Mouse (Mus musculus): ENCODE measurements around the gene Cdc42se2. TPM values are rescaled to one million over a fixed set of nuclear protein-coding genes. Genes with fewer than 3 reads are reported as not detected.

Gene Cdc42se2
- polyA plus RNA-seq, 1 experiment = 0.27 TPM

DNA sequence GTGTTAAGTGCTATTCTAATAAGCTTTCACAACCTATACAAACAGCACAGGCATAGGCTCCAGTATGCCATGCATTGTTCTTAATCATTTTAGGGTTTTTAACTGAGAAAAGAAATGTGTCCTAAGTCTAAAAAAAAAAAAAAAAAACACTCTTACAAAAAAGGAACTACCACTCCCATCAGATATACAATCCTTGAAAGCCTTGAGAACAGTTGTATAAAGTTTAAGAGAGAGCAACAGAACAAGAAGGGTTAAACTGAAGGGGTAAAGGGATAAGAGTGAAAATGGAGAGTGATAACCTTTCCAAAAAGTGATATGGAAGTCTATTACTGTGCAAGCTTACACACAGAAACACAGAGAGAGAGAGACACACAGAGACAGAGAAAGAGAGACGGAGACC lies 7.5 kb downstream of the Cdc42se2 start:
- Histone ChIP-seq H3K27me3 (ENCODE audit: control insufficient read depth) (no peaks in the 10 kb centered on the region), H3K4me1 (ENCODE audit: control insufficient read depth) (peaks cover 29% of the 10 kb centered on the region), H3K4me3 (replicated peaks) (no peak overlapping the region), H3K36me3 (ENCODE audit: control insufficient read depth) (no peaks in the 10 kb centered on the region), H3K9me3 (ENCODE audit: control insufficient read depth, low read length) (no peaks in the 10 kb centered on the region)
- TF ChIP-seq TAL1 (IDR thresholded peaks at IDR 0.05; ENCODE audit: low read length) = no peak
- TF ChIP-seq GATA1 (IDR thresholded peaks at IDR 0.05; ENCODE audit: low read length) = no peak

DNA sequence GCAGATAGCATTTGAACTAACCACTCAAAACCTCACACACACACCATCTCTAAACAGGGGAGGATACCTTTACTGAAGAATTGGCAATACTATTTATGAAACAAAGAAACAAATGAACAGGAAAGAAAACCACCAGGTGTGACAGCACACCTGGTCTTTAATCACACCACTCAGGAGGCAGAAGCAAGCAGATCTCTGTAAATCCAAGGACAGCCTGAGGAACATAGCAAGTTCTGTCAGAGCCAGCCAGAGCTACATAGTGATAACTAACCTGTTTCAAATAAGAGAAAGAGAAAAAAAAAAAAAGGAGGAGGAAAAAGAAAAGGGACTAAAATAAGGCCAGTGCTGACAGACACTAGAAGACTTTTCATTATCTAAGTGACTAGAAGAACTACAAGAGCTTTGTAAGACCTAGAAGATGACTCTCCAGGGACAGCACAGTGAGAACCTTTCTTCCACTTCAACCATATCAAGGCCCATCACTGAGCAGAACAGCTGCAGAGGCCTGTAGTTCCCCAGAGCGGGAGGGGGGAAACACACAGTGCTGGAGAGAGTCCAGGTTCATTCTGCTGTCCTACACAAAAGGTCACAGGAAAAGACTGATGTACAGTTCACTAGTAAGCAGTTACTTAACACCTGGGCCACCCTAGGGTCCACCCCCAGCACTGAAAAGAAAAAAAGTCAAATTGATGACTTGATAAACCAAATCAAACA lies 9.2 kb downstream of the Cdc42se2 start:
- Histone ChIP-seq H3K9me3 (ENCODE audit: control insufficient read depth, low read length) (no peaks in the 10 kb centered on the region), H3K27me3 (ENCODE audit: control insufficient read depth) (no peaks in the 10 kb centered on the region), H3K4me1 (ENCODE audit: control insufficient read depth) (peaks cover 34% of the 10 kb centered on the region), H3K4me3 (replicated peaks) (no peak overlapping the region), H3K36me3 (ENCODE audit: control insufficient read depth) (no peaks in the 10 kb centered on the region)
- TF ChIP-seq GATA1 (IDR thresholded peaks at IDR 0.05; ENCODE audit: low read length) (no peak), TAL1 (IDR thresholded peaks at IDR 0.05; ENCODE audit: low read length) (no peak)

DNA sequence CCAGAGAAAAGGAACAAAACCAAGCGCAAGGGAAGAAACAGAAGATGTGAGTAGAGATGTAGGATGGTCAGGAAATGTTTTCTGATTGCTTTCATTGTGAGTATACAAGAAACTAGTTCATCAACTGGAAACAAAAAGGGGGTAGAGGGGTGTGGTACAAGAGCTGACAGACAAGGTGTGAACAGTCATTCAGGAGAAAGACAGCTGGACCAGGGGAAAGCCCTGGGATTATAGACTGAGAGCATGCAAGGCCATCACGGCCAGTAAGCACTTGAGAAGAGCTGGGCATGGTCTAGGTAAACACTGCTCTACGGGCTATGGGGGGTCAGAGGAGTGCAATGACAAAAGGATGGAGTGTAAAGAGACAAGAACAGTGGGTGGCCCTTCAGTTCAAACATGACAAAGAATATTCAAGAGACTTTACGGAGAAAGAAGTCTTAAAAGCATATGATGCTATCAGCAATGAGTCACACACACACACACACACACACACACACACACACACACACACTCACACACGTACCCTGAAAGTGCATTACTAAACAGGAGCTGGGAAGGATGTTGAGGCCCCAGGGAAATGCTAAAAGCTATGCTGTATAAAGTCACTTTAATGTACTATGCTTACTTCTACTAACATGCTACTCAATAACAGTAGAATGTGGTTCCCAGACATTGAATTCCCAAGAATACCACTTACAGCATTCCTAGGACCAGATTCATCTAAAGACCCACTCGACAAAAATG lies 9.9 kb downstream of the Cdc42se2 start:
- Histone ChIP-seq H3K9me3 (ENCODE audit: control insufficient read depth, low read length) (no peaks in the 10 kb centered on the region), H3K4me3 (replicated peaks) (no peak overlapping the region), H3K36me3 (ENCODE audit: control insufficient read depth) (no peaks in the 10 kb centered on the region), H3K4me1 (ENCODE audit: control insufficient read depth) (peaks cover 34% of the 10 kb centered on the region), H3K27me3 (ENCODE audit: control insufficient read depth) (no peaks in the 10 kb centered on the region)
- TF ChIP-seq GATA1 (IDR thresholded peaks at IDR 0.05; ENCODE audit: low read length) (no peak), TAL1 (IDR thresholded peaks at IDR 0.05; ENCODE audit: low read length) (no peak)

DNA sequence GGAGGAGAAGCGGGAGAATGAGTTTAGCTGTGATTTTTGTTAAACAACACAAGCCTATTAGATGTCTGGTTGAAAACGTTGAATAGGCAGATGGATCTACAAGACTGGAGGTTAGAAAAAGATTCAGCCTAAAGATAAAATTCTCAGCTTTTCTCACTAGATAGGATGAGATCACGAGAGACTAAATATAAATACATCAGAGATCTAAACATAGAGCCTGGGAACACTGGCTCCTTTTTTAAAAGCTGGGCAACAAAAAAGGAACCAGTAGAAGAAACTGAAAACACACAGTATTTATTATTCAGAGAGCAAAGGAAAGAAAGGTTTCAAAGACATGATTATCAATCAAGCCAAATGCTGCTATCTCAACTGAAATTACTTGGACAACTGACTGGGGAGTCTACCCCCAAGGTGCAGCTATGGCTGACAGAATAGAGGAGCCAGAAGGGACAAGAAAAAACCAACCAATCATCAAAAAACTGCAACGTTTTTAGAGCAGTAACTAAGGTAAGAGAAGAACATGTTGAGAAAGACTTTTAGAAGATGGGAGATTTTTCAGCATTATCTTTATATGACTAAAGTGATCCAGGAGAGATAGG lies 10.6 kb downstream of the Cdc42se2 start:
- H3K27me3 ChIP-seq (ENCODE audit: control insufficient read depth) = no peaks in the 10 kb centered on the region
- no peak for TF ChIP-seq TAL1 (IDR thresholded peaks at IDR 0.05; ENCODE audit: low read length)
- TF ChIP-seq GATA1 (IDR thresholded peaks at IDR 0.05; ENCODE audit: low read length) = no peak
- no peaks in the 10 kb centered on the region for H3K36me3 ChIP-seq (ENCODE audit: control insufficient read depth)
- H3K9me3 ChIP-seq (ENCODE audit: control insufficient read depth, low read length) = no peaks in the 10 kb centered on the region
- peaks cover 34% of the 10 kb centered on the region for H3K4me1 ChIP-seq (ENCODE audit: control insufficient read depth)
- no peak overlapping the region for H3K4me3 ChIP-seq (replicated peaks)

DNA sequence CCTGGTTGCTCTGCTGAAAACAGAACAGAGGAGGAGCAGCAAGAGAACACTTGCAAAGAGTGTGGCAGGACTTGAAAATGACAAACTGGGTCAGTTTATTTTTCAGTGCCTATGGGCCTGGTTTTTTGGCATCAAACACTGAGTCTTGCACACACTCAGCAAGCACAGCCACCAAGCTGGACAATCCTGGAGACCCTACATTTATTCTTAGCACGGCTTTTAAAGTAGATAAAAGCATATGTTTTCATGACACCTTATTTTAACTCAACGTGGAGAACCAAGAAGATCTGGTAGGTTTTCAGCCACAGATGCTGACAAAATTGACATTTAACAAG lies 11.1 kb downstream of the Cdc42se2 start:
- H3K36me3 ChIP-seq (ENCODE audit: control insufficient read depth) = no peaks in the 10 kb centered on the region
- peaks cover 34% of the 10 kb centered on the region for H3K4me1 ChIP-seq (ENCODE audit: control insufficient read depth)
- no peaks in the 10 kb centered on the region for H3K27me3 ChIP-seq (ENCODE audit: control insufficient read depth)
- H3K9me3 ChIP-seq (ENCODE audit: control insufficient read depth, low read length) = no peaks in the 10 kb centered on the region
- TF ChIP-seq GATA1 (IDR thresholded peaks at IDR 0.05; ENCODE audit: low read length) (no peak), TAL1 (IDR thresholded peaks at IDR 0.05; ENCODE audit: low read length) (no peak)
- no peak overlapping the region for H3K4me3 ChIP-seq (replicated peaks)

DNA sequence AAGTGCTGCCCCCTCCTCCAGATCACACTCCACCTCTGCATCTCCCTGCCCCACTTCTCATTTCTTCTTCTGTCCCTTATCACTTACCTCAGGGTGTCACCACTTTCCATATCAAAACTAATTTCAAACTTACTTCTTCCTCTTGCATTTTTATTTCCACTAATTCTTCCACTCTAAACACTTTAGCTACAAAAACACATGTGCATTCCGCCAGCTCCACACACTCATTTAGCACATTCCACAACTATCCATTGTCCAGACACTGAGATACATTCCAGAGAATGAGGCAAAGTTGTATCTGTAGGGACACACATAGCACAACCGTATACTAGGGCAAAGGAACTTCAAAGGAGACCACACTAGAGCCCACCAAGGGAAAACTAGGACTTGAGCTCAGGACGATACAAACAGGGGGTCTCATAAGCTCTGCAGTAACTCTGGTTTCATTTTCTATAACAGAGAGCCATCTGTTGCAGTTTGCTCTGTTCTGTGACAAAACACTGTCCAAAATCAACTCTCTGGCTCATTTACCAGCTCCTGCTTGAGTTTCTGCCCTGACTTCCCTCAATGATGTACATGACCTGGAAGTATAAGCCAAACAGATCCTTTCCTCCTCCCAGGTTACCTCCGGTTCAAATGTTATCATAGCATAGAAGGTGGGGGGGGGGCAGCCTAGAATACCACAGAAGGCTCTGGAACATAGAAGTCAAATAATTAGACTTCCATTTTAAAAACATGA lies 11.7 kb downstream of the Cdc42se2 start:
- Histone ChIP-seq H3K4me1 (ENCODE audit: control insufficient read depth) (peaks cover 34% of the 10 kb centered on the region), H3K9me3 (ENCODE audit: control insufficient read depth, low read length) (no peaks in the 10 kb centered on the region), H3K27me3 (ENCODE audit: control insufficient read depth) (no peaks in the 10 kb centered on the region), H3K36me3 (ENCODE audit: control insufficient read depth) (no peaks in the 10 kb centered on the region), H3K4me3 (replicated peaks) (no peak overlapping the region)
- TF ChIP-seq GATA1 (IDR thresholded peaks at IDR 0.05; ENCODE audit: low read length) (no peak), TAL1 (IDR thresholded peaks at IDR 0.05; ENCODE audit: low read length) (no peak)

DNA sequence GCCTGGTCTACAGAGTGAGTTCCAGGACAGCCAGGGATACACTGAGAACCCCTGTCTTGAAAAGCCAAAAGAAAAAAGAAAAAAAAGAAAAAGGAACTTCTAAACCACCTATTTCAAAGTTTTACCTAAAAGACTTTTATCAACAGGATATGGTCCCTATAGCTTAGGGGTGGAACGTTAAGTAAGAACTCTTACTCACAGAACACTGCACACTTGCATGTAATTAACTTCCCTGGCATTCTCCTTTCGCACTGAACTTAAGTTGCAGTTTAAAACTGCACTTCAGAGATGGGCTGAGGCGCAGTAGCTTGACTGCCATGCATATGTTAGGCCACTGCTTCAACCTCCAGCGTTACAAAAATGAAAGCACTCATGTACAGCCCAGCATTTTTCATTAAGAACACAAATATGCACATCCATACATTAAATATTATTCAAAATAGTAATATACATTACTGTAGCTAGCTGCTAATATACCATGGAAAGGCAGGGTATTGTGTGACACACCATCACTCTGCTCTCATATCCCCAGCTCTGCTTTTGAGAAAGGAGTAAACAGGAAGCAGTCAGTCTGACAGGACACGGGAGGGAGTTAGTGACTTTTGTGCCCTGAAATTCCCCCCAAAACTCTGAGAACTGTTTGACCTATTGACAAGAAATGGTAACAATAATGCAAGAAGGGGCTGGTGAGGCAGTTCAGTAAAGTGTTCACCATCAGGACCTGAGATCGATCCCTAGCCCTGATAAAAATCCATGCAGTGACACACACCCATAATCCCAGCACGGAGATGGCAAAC lies 13.0 kb downstream of the Cdc42se2 start:
- Histone ChIP-seq H3K4me3 (replicated peaks) (no peak overlapping the region), H3K36me3 (ENCODE audit: control insufficient read depth) (no peaks in the 10 kb centered on the region), H3K9me3 (ENCODE audit: control insufficient read depth, low read length) (no peaks in the 10 kb centered on the region), H3K4me1 (ENCODE audit: control insufficient read depth) (peaks cover 32% of the 10 kb centered on the region), H3K27me3 (ENCODE audit: control insufficient read depth) (no peaks in the 10 kb centered on the region)
- TF ChIP-seq GATA1 (IDR thresholded peaks at IDR 0.05; ENCODE audit: low read length) (no peak), TAL1 (IDR thresholded peaks at IDR 0.05; ENCODE audit: low read length) (no peak)

DNA sequence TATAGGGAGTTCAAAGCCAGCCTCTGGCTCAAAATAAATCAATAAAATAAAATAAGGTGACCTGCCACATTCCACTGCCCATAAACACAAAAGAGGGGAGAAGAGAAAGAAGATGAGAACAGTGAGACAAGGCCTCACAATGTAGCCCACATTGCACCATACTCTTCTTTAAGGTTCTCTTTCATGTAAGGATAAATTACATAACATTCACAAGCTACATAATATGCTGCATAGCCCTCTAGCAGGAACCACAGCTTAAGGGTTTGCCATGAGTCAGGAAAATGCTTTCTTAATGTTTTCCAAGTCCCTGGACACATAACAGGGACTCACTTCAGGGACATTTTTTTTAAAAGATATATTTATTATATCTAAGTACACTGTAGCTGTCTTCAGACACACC lies 15.9 kb downstream of the Cdc42se2 start:
- Histone ChIP-seq H3K36me3 (ENCODE audit: control insufficient read depth) (no peaks in the 10 kb centered on the region), H3K4me1 (ENCODE audit: control insufficient read depth) (peaks cover 21% of the 10 kb centered on the region), H3K9me3 (ENCODE audit: control insufficient read depth, low read length) (no peaks in the 10 kb centered on the region), H3K27me3 (ENCODE audit: control insufficient read depth) (no peaks in the 10 kb centered on the region), H3K4me3 (replicated peaks) (no peak overlapping the region)
- TF ChIP-seq TAL1 (IDR thresholded peaks at IDR 0.05; ENCODE audit: low read length) = no peak
- TF ChIP-seq GATA1 (IDR thresholded peaks at IDR 0.05; ENCODE audit: low read length) = no peak
